Mouse (Mus musculus): ENCODE data around the gene Phf24.
A peak's percentile ranks its signal among the peaks of the same experiment; 100 is the strongest.
"Not testable (repeated sequence)": the region's sequence is repeated elsewhere in the genome, so short reads cannot be mapped to it uniquely, and the experiment has no call there.

Phf24 gene

DNA sequence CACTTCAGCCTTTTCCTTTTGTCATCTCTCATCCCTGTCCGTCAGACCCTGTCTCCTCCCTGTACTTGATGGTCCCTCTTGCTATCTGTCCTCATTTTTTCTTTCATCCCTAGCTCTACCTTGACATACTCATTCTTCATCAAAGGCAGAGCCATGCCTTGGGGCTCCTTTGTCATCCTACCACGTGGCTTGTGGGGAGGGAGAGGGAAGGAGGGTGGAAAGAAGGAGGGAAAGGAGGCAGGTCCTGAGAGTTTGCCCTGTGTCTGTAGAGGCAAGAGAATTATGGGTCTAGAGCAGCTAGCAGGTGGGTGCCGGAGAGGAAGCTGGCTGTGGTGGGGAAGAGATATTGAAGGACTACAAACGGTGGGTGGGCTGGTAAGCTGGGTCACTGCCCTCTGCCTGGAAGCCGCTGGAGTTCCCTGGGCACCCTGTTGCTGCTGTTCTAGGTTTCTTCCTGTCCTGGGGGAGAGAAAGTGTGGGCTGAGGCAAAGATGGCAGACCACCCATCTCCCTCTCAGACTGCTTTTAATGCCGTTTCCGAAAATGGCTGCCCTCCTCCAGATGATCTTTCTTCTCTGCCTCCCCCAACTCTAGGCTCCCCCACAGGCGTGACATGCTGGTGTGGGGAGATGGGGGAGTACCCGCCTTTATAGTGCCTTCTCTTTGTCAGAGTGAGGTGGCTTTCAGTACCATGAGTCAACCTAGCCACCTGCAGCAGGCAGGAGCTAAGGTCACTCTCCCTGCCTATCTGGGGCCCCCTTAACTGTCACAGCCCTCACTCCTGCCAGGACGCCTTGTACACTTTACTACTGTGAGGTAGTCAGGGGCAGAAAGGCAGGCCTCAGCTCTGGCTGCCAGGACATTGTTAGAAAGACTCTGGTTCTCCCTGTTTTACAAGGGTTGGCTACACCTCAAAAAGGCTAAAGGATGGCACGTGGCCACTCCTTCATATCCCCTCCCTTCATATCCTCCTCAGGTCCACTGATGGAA lies 35.0 kb downstream of the Phf24 start:
- DNase-seq (ENCODE audit: low read depth), result peak; percentile 21

DNA sequence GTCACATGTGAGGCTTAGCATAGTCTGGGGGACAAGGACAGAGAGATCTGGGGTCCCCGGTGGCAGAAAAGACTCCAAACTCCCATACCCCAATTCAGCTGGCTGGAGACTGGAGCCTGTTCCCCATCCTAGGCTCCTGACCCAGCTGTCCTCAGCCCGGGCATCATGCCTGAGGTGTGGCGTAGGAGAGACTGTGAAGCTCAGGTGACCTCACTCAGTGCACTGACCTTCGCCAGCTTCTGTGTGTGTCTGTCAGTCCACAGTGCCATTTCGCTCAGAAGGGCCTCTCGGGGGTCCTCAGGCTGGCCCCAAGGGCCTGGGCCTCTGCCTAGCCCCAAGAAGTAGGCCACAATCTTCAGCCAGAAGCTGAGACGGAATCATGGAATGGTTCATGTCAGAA lies 36.1 kb downstream of the Phf24 start:
- DNase-seq (ENCODE audit: low read depth), result no peak

DNA sequence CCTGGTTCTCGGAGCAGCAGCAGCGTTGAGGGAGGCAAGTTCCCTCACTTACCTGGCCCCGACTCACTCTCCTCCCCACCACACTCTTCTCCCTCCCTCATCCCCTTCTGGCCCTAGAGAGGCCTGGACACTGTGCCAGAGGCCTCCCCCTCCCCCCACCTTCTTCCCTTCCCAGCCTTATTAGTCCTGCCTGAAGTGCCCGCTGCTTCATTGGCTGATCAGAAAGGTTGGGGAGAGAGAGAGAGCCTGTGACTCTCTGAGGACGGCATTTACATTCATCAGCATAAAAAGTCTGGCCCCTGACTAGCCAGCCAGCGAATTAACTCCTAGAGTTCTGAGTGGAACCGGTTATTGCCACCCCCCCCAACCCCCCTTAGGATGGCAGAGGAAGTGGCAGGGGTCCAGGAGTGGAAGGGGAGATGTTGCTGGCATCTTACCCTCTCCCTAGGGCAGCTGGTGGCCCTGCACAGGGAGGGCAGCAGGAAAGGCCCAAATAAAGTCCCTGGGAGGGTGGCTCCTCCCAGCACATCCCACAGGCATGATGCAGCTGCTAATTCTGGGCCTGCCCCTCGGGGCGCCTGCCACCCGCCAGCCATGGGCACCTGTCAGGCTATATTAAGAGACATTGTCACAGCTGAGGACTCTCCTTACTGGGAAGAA lies 37.1 kb downstream of the Phf24 start:
- DNase-seq (ENCODE audit: low read depth), result no peak

- peak; percentile 62 for DNase-seq (ENCODE audit: low read depth)
These were observed 37.8 kb downstream of the Phf24 start for GRCm38 (mm10) chr4:42954297-42954696.

DNA sequence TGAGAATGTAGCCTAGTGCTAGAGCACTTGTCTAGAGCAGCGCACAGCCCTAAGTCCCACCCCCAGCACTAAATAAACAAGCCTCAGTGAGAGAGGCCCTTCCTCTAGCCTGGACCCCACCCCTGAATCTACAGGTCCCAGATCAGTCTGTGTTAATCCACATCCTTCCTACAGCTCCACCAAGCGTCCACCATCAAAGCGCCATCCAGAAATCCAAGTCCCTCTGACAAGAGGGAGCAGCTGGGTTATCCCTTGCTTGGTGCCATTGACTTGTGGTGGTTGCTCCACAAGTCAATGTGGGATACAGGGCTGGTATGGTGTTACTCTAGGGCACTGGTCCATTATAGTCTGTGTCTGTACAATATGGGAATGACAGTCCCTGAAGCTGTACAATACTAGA lies 38.7 kb downstream of the Phf24 start:
- DNase-seq (ENCODE audit: low read depth), result no peak

- no peak for DNase-seq (ENCODE audit: low read depth)
These were observed 40.1 kb downstream of the Phf24 start for GRCm38 (mm10) chr4:42956581-42956980.

- DNase-seq (ENCODE audit: low read depth), result no peak
These were observed 40.8 kb downstream of the Phf24 start for GRCm38 (mm10) chr4:42957306-42957705.

GRCm38 (mm10) chr4:42957979-42958378 lies 41.5 kb downstream of the Phf24 start:
- DNase-seq (ENCODE audit: low read depth), result no peak

DNA sequence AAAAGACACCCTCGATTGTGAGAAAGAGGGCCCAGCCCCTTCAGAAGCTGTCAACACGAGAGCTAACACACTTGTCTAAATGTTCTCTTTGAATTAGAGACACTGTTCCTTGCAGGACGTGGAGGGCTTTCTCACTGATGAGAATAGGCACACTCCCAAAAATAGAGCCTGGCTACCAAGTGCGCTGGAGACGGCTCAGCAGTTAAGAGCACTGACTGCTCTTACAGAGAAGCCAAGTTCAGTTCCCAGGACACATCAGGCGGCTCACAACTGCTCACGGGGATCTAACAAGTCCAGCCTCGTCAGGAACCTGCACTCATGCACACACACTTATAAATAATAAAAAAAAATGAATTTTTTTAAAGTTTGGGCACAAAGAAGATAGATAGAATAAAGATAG lies 42.5 kb downstream of the Phf24 start:
- no peak for DNase-seq (ENCODE audit: low read depth)

DNA sequence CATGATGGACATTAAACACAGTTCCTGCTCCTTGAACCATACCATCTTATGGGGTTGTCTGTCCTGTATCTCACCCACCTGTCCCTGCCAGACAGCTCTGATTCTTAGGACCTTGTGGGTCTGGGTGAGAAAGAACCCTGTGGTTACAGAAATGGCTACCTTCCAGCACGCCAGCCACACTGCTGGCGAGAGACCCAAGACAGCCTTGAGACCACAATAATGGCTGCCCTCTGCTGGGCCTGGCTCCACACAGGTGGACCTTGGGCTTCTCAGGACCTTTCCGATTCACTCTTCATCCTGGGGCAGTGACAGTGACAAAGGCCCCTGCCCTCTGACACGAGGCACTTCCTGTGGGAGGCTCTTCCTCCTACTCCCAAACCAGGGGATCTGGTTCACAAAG lies 42.9 kb downstream of the Phf24 start:
- no peak for DNase-seq (ENCODE audit: low read depth)

- peak; percentile 81 for DNase-seq (ENCODE audit: low read depth)
These were observed 45.1 kb downstream of the Phf24 start for GRCm38 (mm10) chr4:42961592-42961991.

- DNase-seq (ENCODE audit: low read depth), result peak; percentile 43
These were observed 47.0 kb downstream of the Phf24 start for GRCm38 (mm10) chr4:42963480-42963879.

DNA sequence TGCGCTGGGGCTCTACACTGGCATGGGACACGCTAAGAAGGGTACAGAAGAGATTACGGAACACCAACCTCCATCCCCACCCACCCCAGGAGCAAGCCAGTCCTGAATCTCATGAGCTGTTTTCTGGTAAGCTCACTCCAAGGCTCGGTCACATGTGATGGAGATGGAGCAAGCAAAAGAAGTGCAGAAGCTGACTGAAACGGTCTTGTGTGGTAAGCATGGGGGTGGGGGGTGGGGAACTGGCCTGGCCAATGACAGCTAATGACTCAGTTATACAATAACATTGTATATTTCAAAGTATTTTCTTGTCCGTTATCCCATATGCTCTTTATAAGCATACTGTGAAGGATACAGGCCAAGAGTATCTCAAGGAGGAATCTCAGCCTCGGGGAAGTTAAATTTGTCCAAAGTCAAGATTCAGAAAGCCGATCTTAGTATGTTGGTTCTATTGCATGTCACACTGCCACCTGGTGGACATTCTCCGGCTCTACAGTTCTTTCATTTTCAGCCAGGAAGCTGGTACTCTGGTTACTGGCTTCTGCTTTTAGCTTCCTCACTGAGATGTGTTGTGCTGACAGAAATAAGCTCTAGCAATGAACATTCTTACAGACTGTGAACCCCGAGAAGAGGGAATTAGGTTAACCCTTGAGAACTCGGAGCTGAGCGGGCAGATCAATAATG lies 48.7 kb downstream of the Phf24 start:
- DNase-seq (ENCODE audit: low read depth), result peak; percentile 90

GRCm38 (mm10) chr4:42969304-42969703 lies 52.8 kb downstream of the Phf24 start, which contains the start of gene 1700022I11Rik:
Gene 1700022I11Rik (plus strand): TSS chr4:42969604.
- DNase-seq (ENCODE audit: low read depth), result no peak

DNA sequence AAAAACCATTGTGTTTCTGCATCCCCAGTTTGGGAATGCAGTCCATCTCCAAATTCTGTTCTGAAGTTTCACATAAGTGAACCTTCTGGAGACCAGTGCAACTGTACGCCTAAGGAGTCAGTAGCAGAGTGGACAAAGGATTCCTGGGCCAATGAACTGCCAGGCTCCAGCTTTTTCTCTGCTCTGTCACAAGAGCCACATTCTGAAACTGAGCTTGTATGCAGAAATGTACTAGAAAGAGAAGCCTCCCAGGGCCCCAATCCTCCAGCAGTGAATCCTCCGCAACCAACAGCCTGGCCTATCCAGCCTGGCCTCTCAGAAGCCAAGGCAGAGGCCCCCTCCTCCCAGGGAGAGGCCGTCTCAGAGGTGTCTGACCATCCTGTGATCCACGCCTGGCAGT lies 56.5 kb downstream of the Phf24 start:
- no peak for DNase-seq (ENCODE audit: low read depth)

DNA sequence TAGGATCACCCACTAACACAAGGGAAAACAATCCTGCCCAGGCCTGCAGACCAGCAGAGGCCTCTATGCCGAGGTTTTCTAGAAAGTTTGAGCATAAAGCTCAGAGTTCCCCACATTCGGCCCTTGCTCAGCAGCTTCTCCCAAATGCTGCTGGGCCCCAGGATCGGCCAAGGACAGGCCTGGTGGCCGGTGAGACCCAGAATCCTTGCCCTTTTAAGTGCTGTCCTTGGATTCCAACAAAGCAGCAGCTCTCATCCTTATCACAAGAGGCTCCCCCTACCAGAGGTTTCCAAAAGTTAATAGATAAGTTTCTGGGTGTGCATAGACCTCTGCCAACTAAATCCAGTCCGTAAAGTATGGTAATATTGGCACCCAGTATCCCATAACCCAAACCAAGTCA lies 57.4 kb downstream of the Phf24 start:
- no peak for DNase-seq (ENCODE audit: low read depth)

DNA sequence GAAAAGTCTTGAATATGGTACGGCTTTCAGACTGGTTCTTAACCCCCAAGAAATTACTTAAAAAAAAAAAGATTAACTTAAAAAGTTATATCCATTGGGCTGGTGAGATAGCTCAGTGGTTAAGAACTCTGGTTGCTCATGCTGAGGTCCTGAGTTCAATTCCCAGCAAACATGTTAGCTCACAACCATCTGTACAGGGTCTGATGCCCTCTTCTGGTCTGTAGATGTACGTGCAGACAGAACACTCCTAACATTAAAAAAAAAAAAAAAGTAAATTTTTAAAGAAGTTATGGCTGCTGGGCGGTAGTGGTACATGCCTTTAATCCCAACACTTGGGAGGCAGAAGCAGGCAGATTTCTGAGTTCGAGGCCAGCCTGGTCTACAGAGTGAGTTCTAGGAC lies 61.6 kb downstream of the Phf24 start:
- peak; percentile 44 for DNase-seq (ENCODE audit: low read depth)

DNA sequence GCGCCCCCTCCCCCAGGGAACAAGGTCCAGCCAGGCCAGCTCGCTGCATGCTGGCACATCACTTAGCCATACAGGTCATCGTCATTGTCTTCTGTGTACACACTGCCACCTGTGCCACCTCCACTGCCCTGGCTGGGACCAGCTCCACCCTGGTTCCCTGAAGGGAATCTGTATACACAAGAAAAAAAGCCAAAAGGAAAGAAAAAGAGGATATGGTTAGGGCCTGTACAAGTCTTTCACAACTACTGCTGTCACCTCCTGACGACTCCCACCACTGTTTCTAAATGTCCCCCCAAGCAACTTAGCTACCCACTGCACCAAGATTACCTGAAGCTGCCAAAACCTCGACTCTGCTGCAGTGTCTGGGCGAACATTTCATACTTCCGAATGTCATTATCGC lies 64.0 kb downstream of the Phf24 start:
- not testable (repeated sequence) for DNase-seq (ENCODE audit: low read depth)

- DNase-seq (ENCODE audit: low read depth), result no peak
These were observed 71.8 kb downstream of the Phf24 start for GRCm38 (mm10) chr4:42988296-42988695.

Data from induced T-regulatory cell, adult 2 months (primary cell).